ENCODE assay signal across 22 mouse cellular contexts in genomic region chr6:21047924-21048323, GRCm38 (mm10).
DNase-seq lines count a peak whose midpoint lies in the region; ATAC-seq lines count a peak whose summit lies in the region.
"Had no signal": no experiment of that assay in that cellular context is flagged by ENCODE, and none has a peak within 500 bp of the region (broad histone marks: within the 10 kb centered on the region; RNA-seq: fewer than 3 reads in every experiment).

No protein-coding gene starts in this region.

- peak; percentile 91 for DNase-seq in heart, adult 11 months
- DNase-seq in heart, adult 8-10 months (ENCODE audit: low spot score): peak; percentile 22
- DNase-seq in heart, postnatal 4 days: peak; percentile 7
- no peak for DNase-seq in ovary, adult 18-20 months (ENCODE audit: low spot score)
- DNase-seq: adrenal gland, adult 2 months; adrenal gland, postnatal 14 days; cerebellum, adult 11-12 months; cerebellum, adult 8-10 months; cerebellum, postnatal 10 days; cerebellum, postnatal 36 days; gastrocnemius, postnatal 25 days; kidney, adult 2 months had no signal

- H3K27me3 ChIP-seq in heart, embryonic 12.5 days (replicated peaks): no peaks in the 10 kb centered on the region
- H3K27me3 ChIP-seq in heart, embryonic 11.5 days (ENCODE audit: control insufficient read depth, insufficient read depth, low read length): no peaks in the 10 kb centered on the region
- H3K27me3 ChIP-seq: CH12.LX; embryonic facial prominence, embryonic 12.5 days; embryonic facial prominence, embryonic 15.5 days; hindbrain, embryonic 12.5 days; hindbrain, embryonic 15.5 days had no signal

- no peaks in the 10 kb centered on the region for H3K4me1 ChIP-seq in heart, embryonic 12.5 days (replicated peaks)
- H3K4me1 ChIP-seq in heart, embryonic 11.5 days (ENCODE audit: control insufficient read depth, insufficient read depth, low read length): no peaks in the 10 kb centered on the region
- H3K4me1 ChIP-seq: embryonic facial prominence, embryonic 12.5 days; embryonic facial prominence, embryonic 15.5 days; hindbrain, embryonic 12.5 days; hindbrain, embryonic 15.5 days had no signal

- H3K9ac ChIP-seq in heart, embryonic 12.5 days: no peak overlapping the region
- H3K9ac ChIP-seq in heart, embryonic 11.5 days (ENCODE audit: low read depth, low read length): no peak overlapping the region
- H3K9ac ChIP-seq: embryonic facial prominence, embryonic 12.5 days; embryonic facial prominence, embryonic 15.5 days; hindbrain, embryonic 12.5 days; hindbrain, embryonic 15.5 days had no signal

- no peak overlapping the region for H3K27ac ChIP-seq in heart, embryonic 12.5 days (ENCODE audit: poor library complexity, severe bottlenecking)
- no peak overlapping the region for H3K27ac ChIP-seq in heart, embryonic 11.5 days (ENCODE audit: low read depth, low read length)
- H3K27ac ChIP-seq: embryonic facial prominence, embryonic 12.5 days; embryonic facial prominence, embryonic 15.5 days; hindbrain, embryonic 12.5 days; hindbrain, embryonic 15.5 days had no signal

- no peak overlapping the region for H3K4me3 ChIP-seq in heart, embryonic 12.5 days
- no peak overlapping the region for H3K4me3 ChIP-seq in heart, embryonic 11.5 days (ENCODE audit: low read depth, low read length)
- H3K4me3 ChIP-seq: embryonic facial prominence, embryonic 12.5 days; embryonic facial prominence, embryonic 15.5 days; hindbrain, embryonic 12.5 days; hindbrain, embryonic 15.5 days had no signal

- no peak overlapping the region for H3K4me2 ChIP-seq in heart, embryonic 12.5 days
- no peak overlapping the region for H3K4me2 ChIP-seq in heart, embryonic 11.5 days
- H3K4me2 ChIP-seq: embryonic facial prominence, embryonic 12.5 days; embryonic facial prominence, embryonic 15.5 days; hindbrain, embryonic 12.5 days; hindbrain, embryonic 15.5 days had no signal

- no peaks in the 10 kb centered on the region for H3K9me3 ChIP-seq in heart, embryonic 12.5 days (replicated peaks)
- H3K9me3 ChIP-seq in heart, embryonic 11.5 days (replicated peaks; ENCODE audit: control insufficient read depth, low read length): no peaks in the 10 kb centered on the region
- H3K9me3 ChIP-seq: embryonic facial prominence, embryonic 12.5 days; embryonic facial prominence, embryonic 15.5 days; G1E; hindbrain, embryonic 12.5 days; hindbrain, embryonic 15.5 days had no signal

- no peak for ATAC-seq in heart, embryonic 12.5 days (ENCODE audit: insufficient number of reproducible peaks, low FRiP score)
- no peak for ATAC-seq in heart, embryonic 11.5 days (replicated peaks; ENCODE audit: insufficient number of reproducible peaks, low FRiP score, low TSS enrichment)
- ATAC-seq: forebrain, embryonic 14.5 days; intestine, postnatal 0 days had no signal

- H3K36me3 ChIP-seq in heart, embryonic 12.5 days: no peaks in the 10 kb centered on the region
- H3K36me3 ChIP-seq in heart, embryonic 11.5 days (ENCODE audit: control insufficient read depth, insufficient read depth, low read length): no peaks in the 10 kb centered on the region
- H3K36me3 ChIP-seq: embryonic facial prominence, embryonic 12.5 days; embryonic facial prominence, embryonic 15.5 days; G1E; hindbrain, embryonic 12.5 days; hindbrain, embryonic 15.5 days had no signal

- WGBS in heart, embryonic 12.5 days: 38% methylated on average over 1 of the region's 1 CpGs
- WGBS in heart, embryonic 11.5 days (ENCODE audit: insufficient replicate concordance): 55% methylated on average over 1 of the region's 1 CpGs
